Mouse (Mus musculus): ENCODE data around the gene Bcam.

DNA sequence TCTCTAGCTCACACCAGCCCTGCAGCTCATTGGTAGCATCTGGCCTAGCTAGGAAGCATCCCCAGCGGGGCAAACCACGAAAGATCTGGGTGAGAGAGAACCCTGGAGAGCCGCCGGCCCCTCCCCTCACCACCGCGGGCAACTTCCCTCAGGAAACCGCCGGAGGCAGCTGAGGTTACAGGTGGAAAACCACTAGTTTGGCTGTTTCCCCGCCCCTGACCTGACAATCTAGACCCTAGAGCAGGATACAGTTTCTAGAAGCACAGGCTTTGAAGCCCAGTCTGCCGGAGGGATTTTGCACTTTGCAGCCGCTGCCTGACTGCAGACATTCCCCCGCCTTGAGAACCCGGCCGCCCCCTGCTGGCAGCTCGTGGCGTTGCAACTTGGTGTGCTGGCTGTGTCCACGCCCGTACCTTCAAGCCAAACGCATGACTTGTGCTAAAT, 19.1 kb upstream of the Bcam start:
- peak; percentile 91 for TF ChIP-seq CTCF (IDR thresholded peaks at IDR 0.05; ENCODE audit: borderline replicate concordance, insufficient read depth, low read depth, low read length)
- no peak for TF ChIP-seq POLR2A (IDR thresholded peaks at IDR 0.05; ENCODE audit: borderline replicate concordance, insufficient read depth, low read length)
